ENCODE assay signal across 26 mouse cellular contexts in genomic region chr4:127183867-127184266, GRCm38 (mm10). TPM values are rescaled to one million over a fixed set of nuclear protein-coding genes. Genes with fewer than 3 reads are reported as not detected.
A peak's percentile ranks its signal among the peaks of the same experiment; 100 is the strongest.
DNase-seq lines count a peak whose midpoint lies in the region; ATAC-seq and TF ChIP-seq lines count a peak whose summit lies in the region.
"Had no signal": no experiment of that assay in that cellular context is flagged by ENCODE, and none has a peak within 500 bp of the region (broad histone marks: within the 10 kb centered on the region; RNA-seq: fewer than 3 reads in every experiment).

No protein-coding gene starts in this region.

- WGBS in midbrain, postnatal 0 days: 86% methylated on average over 5 of the region's 5 CpGs
- WGBS in midbrain, embryonic 15.5 days: 88% methylated on average over 5 of the region's 5 CpGs
- WGBS in cerebellum, adult 2 months: 9% methylated on average over 5 of the region's 5 CpGs
- whole genome bisulfite sequencing in forebrain, postnatal 0 days: 80% methylated on average over 5 of the region's 5 CpGs

- H3K27ac ChIP-seq in midbrain, postnatal 0 days (ENCODE audit: low read depth, low read length): no peak overlapping the region
- H3K27ac ChIP-seq in midbrain, embryonic 15.5 days: no peak overlapping the region
- 0 out of 2 replicates have a peak overlapping the region, but pooled peaks have one; percentile 22 for H3K27ac ChIP-seq in cerebellum, adult 2 months (ENCODE audit: insufficient read depth, low read length)
- no peak overlapping the region for H3K27ac ChIP-seq in forebrain, postnatal 0 days (ENCODE audit: low read depth, low read length)
- H3K27ac ChIP-seq: forebrain, embryonic 13.5 days; hindbrain, embryonic 13.5 days; liver, embryonic 12.5 days; neural tube, embryonic 13.5 days had no signal

- ATAC-seq in midbrain, postnatal 0 days (ENCODE audit: low FRiP score): no peak
- no peak for ATAC-seq in midbrain, embryonic 15.5 days (replicated peaks)
- ATAC-seq in megakaryocyte-erythroid progenitor cell, adult 5-6 weeks (replicated peaks; ENCODE audit: low FRiP score, low TSS enrichment, poor library complexity, severe bottlenecking): no peak
- no peak for ATAC-seq in forebrain, postnatal 0 days
- ATAC-seq: forebrain, embryonic 13.5 days; intestine, postnatal 0 days; liver, embryonic 12.5 days; liver, postnatal 0 days; midbrain, embryonic 16.5 days had no signal

- H3K27me3 ChIP-seq in midbrain, postnatal 0 days (ENCODE audit: insufficient read depth, low read length): no peaks in the 10 kb centered on the region
- H3K27me3 ChIP-seq in midbrain, embryonic 15.5 days (replicated peaks): no peaks in the 10 kb centered on the region
- H3K27me3 ChIP-seq in cerebellum, adult 2 months (ENCODE audit: control insufficient read depth, insufficient read depth, low read length): no peaks in the 10 kb centered on the region
- no peaks in the 10 kb centered on the region for H3K27me3 ChIP-seq in forebrain, postnatal 0 days (ENCODE audit: insufficient read depth, low read length)
- H3K27me3 ChIP-seq: neural tube, embryonic 13.5 days had no signal

- no peak overlapping the region for H3K4me2 ChIP-seq in midbrain, postnatal 0 days (ENCODE audit: low read depth, low read length, poor library complexity, severe bottlenecking)
- no peak overlapping the region for H3K4me2 ChIP-seq in midbrain, embryonic 15.5 days
- H3K4me2 ChIP-seq in forebrain, postnatal 0 days (ENCODE audit: low read depth): no peak overlapping the region
- H3K4me2 ChIP-seq: forebrain, embryonic 13.5 days; heart, embryonic 12.5 days; hindbrain, embryonic 13.5 days; liver, embryonic 12.5 days; neural tube, embryonic 13.5 days had no signal

- peaks cover 12% of the 10 kb centered on the region for H3K4me1 ChIP-seq in midbrain, postnatal 0 days (ENCODE audit: insufficient read depth, low read length)
- peaks cover 15% of the 10 kb centered on the region for H3K4me1 ChIP-seq in midbrain, embryonic 15.5 days
- peaks cover 69% of the 10 kb centered on the region for H3K4me1 ChIP-seq in cerebellum, adult 2 months (ENCODE audit: control insufficient read depth, insufficient read depth, low read length)
- H3K4me1 ChIP-seq in forebrain, postnatal 0 days (ENCODE audit: insufficient read depth): no peaks in the 10 kb centered on the region
- H3K4me1 ChIP-seq: heart, embryonic 12.5 days; liver, embryonic 12.5 days; megakaryocyte, embryonic 14.5 days had no signal

- no peak for TF ChIP-seq CTCF in midbrain, postnatal 0 days (IDR thresholded peaks at IDR 0.05)
- no peak for TF ChIP-seq CTCF in cerebellum, adult 2 months (IDR thresholded peaks at IDR 0.05; ENCODE audit: borderline replicate concordance, insufficient read depth, low read depth, low read length)
- TF ChIP-seq CTCF in forebrain, postnatal 0 days (IDR thresholded peaks at IDR 0.05; ENCODE audit: low read depth): no peak

- H3K9me3 ChIP-seq in midbrain, postnatal 0 days (ENCODE audit: low read length): no peaks in the 10 kb centered on the region
- H3K9me3 ChIP-seq in midbrain, embryonic 15.5 days: no peaks in the 10 kb centered on the region
- no peaks in the 10 kb centered on the region for H3K9me3 ChIP-seq in forebrain, postnatal 0 days (ENCODE audit: low read length)
- H3K9me3 ChIP-seq: forebrain, embryonic 13.5 days; heart, embryonic 12.5 days; hindbrain, embryonic 13.5 days; liver, embryonic 12.5 days; neural tube, embryonic 13.5 days had no signal

- no peak overlapping the region for H3K4me3 ChIP-seq in midbrain, postnatal 0 days (ENCODE audit: low read depth, low read length)
- H3K4me3 ChIP-seq in midbrain, embryonic 15.5 days: no peak overlapping the region
- H3K4me3 ChIP-seq in cerebellum, adult 2 months (replicated peaks; ENCODE audit: insufficient read depth, low read depth, low read length): no peak overlapping the region
- H3K4me3 ChIP-seq in forebrain, postnatal 0 days (ENCODE audit: low read depth, low read length): no peak overlapping the region
- H3K4me3 ChIP-seq: forebrain, embryonic 13.5 days; heart, embryonic 12.5 days; hindbrain, embryonic 13.5 days; liver, embryonic 12.5 days; megakaryocyte, embryonic 14.5 days; neural tube, embryonic 13.5 days had no signal

- no peaks in the 10 kb centered on the region for H3K36me3 ChIP-seq in midbrain, postnatal 0 days (ENCODE audit: insufficient read depth, low read length)
- H3K36me3 ChIP-seq in midbrain, embryonic 15.5 days (replicated peaks): no peaks in the 10 kb centered on the region
- no peaks in the 10 kb centered on the region for H3K36me3 ChIP-seq in forebrain, postnatal 0 days (ENCODE audit: insufficient read depth)
- H3K36me3 ChIP-seq: heart, embryonic 12.5 days; hindbrain, embryonic 13.5 days; liver, embryonic 12.5 days; neural tube, embryonic 13.5 days had no signal

- TF ChIP-seq POLR2A in cerebellum, adult 2 months (IDR thresholded peaks at IDR 0.05; ENCODE audit: borderline replicate concordance, insufficient read depth, low read length): no peak

- no peak overlapping the region for H3K9ac ChIP-seq in midbrain, postnatal 0 days (replicated peaks; ENCODE audit: low read length, poor library complexity, severe bottlenecking)
- no peak overlapping the region for H3K9ac ChIP-seq in midbrain, embryonic 15.5 days
- no peak overlapping the region for H3K9ac ChIP-seq in forebrain, postnatal 0 days
- H3K9ac ChIP-seq: forebrain, embryonic 13.5 days; heart, embryonic 12.5 days; hindbrain, embryonic 13.5 days; liver, embryonic 12.5 days; liver, postnatal 0 days; neural tube, embryonic 13.5 days had no signal

- DNase-seq in midbrain, postnatal 0 days (ENCODE audit: low spot score): peak; percentile 41
- DNase-seq in cerebellum, adult 2 months: peak; percentile 86 to 92
- peak; percentile 91 to 93 for DNase-seq in cerebellum, postnatal 14 days
- no peak for DNase-seq in adrenal gland, adult 2 months
- DNase-seq in forebrain, postnatal 0 days: no peak
- DNase-seq: adrenal gland, postnatal 36 days; gastrocnemius, postnatal 36 days; heart, adult 18-20 months; heart, postnatal 4 days; kidney, adult 9 months; kidney, postnatal 10 days; liver, postnatal 0 days; lung, postnatal 4 days; right cerebral cortex, postnatal 4 days; thymus, adult 2 months; thymus, postnatal 36 days had no signal

RNA-seq across cellular contexts. Expression of gene Dlgap3, which starts 14.9 kb away (rescaled TPM):
- 131 and 156 TPM in 2 replicates for total RNA-seq in midbrain, postnatal 0 days (2014; rRNA removed)
- polyA plus RNA-seq in midbrain, postnatal 0 days (2015; fragmentation: Nextera tagmentation; extraction: Ambion mirVana): 34.5 and 34.8 TPM in 2 replicates
- polyA plus RNA-seq in midbrain, embryonic 15.5 days (2015; fragmentation: Nextera tagmentation; extraction: Ambion mirVana): 23.0 and 24.7 TPM in 2 replicates
- polyA plus RNA-seq in cerebellum, adult 2 months (2012; rRNA removed): 56.1 and 59.8 TPM in 2 replicates
- total RNA-seq in megakaryocyte-erythroid progenitor cell, adult 5-6 weeks (2014; fragmentation: Nextera tagmentation): not detected in 2 replicates
- not detected in 2 replicates for total RNA-seq in megakaryocyte-erythroid progenitor cell, adult 5-6 weeks (2017)
- total RNA-seq in adrenal gland, adult 2 months (2021): 1 to 10 TPM; 3.4 to 3.9 TPM
- polyA plus RNA-seq in adrenal gland, adult 2 months (2012; rRNA removed): 13.3 and 14.7 TPM in 2 replicates
- 66.9 and 85.5 TPM in 2 replicates for total RNA-seq in forebrain, postnatal 0 days (2014; rRNA removed)
- polyA plus RNA-seq in forebrain, postnatal 0 days (2015; fragmentation: Nextera tagmentation; extraction: Ambion mirVana): 23.1 and 28.0 TPM in 2 replicates

RNA-seq across cellular contexts. Expression of gene Smim12, which starts 59.7 kb away (rescaled TPM):
- 26.3 and 38.3 TPM in 2 replicates for total RNA-seq in midbrain, postnatal 0 days (2014; rRNA removed)
- polyA plus RNA-seq in midbrain, postnatal 0 days (2015; fragmentation: Nextera tagmentation; extraction: Ambion mirVana): 50.7 and 56.6 TPM in 2 replicates
- 43.5 and 49.1 TPM in 2 replicates for polyA plus RNA-seq in midbrain, embryonic 15.5 days (2015; fragmentation: Nextera tagmentation; extraction: Ambion mirVana)
- 95.5 and 106 TPM in 2 replicates for polyA plus RNA-seq in cerebellum, adult 2 months (2012; rRNA removed)
- 22.7 and 25.5 TPM in 2 replicates for total RNA-seq in megakaryocyte-erythroid progenitor cell, adult 5-6 weeks (2014; fragmentation: Nextera tagmentation)
- 28.9 and 29.2 TPM in 2 replicates for total RNA-seq in megakaryocyte-erythroid progenitor cell, adult 5-6 weeks (2017)
- 10 to 100 TPM; 50.4 to 68.0 TPM for total RNA-seq in adrenal gland, adult 2 months (2021)
- 41.7 and 46.8 TPM in 2 replicates for polyA plus RNA-seq in adrenal gland, adult 2 months (2012; rRNA removed)
- total RNA-seq in forebrain, postnatal 0 days (2014; rRNA removed): 30.2 and 43.8 TPM in 2 replicates
- polyA plus RNA-seq in forebrain, postnatal 0 days (2015; fragmentation: Nextera tagmentation; extraction: Ambion mirVana): 61.4 and 64.8 TPM in 2 replicates

Comparison
In these comparisons a context has a peak if more than half of its experiments do, and no peak if none do; other contexts are left out.
1. DNase-seq: peak in midbrain, postnatal 0 days (single experiment), cerebellum, adult 2 months (2 of 2) and cerebellum, postnatal 14 days (2 of 2); none in adrenal gland, adult 2 months (single experiment) and forebrain, postnatal 0 days (single experiment).